Mouse (Mus musculus): ENCODE data around the gene Gmds.

The Gmds gene

DNA sequence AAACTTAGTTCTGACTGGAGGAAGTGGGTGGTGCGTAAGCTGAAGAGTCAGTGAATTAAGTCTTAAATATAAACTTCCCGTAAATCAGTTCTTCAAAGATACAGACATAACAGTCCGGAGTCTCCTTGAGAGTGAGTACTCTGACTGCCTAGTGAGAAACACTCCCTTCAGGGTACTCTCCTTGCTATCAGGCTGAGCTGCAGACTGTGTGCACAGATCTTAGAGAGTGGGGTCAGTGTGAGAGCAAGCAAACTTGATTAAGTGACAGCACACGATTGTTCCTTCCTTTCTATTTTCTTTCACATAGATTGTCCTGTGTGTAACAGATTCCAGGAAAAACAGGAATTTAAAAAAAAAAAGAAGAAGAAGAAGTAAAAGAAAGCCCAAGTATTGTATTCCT lies 382.4 kb downstream of the Gmds start:
- no peak for DNase-seq (ENCODE audit: low read depth, low spot score)

DNA sequence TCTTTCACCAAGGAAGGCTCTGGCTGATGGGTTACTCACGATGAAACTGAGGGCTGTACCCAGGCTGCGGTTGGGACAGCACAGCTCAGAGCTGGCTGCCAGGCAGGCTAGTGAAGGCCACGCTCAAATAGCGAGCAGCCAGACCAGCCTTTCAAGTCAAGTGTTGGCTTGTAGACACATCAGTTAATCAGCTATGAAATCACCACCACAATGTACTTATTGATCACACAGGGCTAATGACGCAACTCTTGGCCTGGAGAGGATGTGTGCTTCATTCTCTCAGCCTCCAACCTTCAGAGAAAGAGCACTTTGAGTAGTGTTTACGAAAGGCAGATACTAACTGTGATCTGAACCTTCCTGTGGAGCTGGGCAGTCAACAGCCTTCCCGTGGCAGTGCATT lies 383.4 kb downstream of the Gmds start:
- no peak for DNase-seq (ENCODE audit: low read depth, low spot score)

DNA sequence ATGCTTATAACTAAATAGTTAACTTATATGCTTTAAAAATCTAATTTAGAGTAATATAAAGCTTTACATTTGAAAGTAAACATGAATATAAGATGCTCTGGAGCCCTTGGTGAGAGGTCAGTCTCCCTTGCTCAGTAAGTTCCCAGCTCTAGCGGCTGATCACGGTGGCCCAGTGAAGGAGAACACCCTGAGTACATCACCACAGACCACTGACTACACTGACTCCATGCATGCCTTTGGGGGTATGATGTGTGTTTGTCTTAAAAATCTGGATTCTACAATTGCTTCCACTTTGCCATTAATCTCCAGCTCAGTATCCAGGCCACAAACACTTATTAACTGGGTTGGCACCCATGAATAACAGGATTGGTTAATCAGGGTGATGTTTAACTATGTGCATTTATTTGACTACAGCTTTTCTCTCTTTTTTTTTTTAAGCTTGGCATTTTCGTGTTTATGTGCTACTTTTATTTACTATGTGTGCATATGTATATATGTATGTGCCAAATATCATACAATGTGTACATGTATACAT lies 393.8 kb downstream of the Gmds start:
- DNase-seq (ENCODE audit: low read depth, low spot score): no peak

DNA sequence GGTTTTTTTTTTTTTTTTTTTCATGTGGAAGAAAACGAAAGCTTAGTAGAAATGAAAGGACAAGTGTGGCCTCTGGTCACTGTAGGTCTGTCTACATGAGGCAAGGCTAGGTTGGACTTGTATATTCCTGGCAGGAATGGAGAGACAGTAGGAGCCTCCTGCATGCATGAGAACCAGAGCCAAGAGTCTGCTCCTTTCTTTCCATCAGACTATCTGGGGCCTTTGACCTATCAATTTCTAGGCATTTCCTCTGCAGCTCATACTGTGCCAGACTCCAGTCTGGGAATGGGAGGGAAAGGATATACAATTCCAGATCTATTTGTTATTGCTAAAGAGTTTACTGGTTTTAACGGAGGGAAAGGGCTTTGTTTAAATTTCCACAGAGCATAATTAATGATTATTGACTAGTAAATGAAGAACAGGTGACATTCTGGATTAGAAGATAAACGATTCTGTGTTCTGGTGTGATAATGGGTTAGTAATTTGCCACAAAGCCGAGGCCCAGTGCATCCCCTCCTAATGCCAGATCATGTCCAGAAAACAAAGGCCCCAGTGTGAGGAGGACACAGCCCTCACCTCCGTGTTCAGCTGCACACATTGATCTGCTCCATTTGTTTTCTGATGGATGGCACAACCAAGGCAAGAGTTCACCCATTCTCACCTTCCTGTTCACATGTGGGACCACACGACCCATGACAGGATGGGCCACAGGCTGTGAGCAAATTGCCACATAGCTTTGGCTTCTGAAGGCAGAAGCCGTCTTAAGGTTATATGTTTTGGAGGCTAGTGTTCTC lies 394.9 kb downstream of the Gmds start:
- DNase-seq (ENCODE audit: low read depth, low spot score): no peak

DNA sequence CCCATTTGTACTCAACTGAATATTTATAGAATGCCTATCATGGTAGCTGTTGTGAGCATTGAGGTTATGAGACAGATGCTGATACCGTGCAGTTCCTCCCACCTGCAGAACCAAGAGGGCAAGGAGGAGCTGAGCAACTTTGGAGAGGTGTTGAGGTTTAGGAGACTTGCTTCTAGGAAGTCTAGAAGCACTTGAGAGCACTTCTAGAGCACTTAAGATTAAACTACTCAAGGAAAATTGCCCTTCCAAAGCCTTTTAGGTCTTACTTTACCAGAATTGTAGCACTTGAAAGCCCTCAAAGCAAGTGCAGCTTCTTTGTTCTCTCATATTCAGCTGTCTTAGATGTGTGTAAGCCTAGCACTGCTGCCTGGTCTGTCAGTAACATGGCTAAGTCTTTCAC lies 409.2 kb downstream of the Gmds start:
- no peak for DNase-seq (ENCODE audit: low read depth, low spot score)

- no peak for DNase-seq (ENCODE audit: low read depth, low spot score)
Observed at GRCm38 (mm10) chr13:31926599-31926998, 411.9 kb downstream of the Gmds start.

GRCm38 (mm10) chr13:31924506-31924905 lies 414.0 kb downstream of the Gmds start:
- no peak for DNase-seq (ENCODE audit: low read depth, low spot score)

DNA sequence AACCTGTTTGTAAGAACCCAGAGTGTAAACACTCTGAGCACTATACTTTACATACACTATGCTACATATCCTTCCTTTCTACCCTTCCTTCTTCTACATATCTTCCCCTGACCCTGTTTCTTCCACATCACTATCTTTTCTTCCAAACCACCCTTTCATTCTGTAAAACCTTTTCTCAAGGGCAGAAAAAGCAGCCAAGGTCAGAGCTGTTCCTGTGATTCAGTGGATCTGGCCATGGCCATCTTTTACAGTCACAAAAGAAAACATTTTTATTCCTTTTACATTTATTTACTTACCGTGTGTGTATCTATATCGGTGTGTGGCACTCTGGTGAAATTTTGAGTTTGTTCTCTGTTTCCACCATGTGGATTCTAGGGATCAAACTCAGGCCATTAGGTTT lies 418.8 kb downstream of the Gmds start:
- no peak for DNase-seq (ENCODE audit: low read depth, low spot score)

- DNase-seq (ENCODE audit: low read depth, low spot score): peak; percentile 14
Observed at GRCm38 (mm10) chr13:31917387-31917786, 421.2 kb downstream of the Gmds start.

DNA sequence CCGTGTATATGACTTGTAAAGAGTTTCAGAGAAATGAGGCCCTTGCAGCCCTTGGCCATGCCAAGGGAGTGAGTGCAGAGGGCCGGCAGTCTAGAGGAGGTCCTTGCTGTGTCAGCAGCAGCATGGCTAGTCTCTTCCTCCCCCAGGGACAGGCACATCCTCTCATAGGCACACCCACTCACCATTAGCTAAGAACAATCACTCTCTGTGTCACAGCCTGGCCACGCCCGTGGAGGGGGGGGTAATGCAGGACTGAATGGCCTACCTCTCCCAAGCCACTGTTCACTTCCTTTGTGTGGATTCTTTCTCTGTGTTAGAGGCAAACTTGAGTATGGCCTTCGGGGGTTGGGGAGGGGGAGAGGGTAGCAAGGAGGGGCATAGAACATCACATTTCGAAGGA lies 422.8 kb downstream of the Gmds start:
- peak; percentile 77 for DNase-seq (ENCODE audit: low read depth, low spot score)

GRCm38 (mm10) chr13:31914901-31915587 lies 423.5 kb downstream of the Gmds start:
- no peak for DNase-seq (ENCODE audit: low read depth, low spot score)

- no peak for DNase-seq (ENCODE audit: low read depth, low spot score)
Observed at GRCm38 (mm10) chr13:31911956-31912355, 426.6 kb downstream of the Gmds start.

DNA sequence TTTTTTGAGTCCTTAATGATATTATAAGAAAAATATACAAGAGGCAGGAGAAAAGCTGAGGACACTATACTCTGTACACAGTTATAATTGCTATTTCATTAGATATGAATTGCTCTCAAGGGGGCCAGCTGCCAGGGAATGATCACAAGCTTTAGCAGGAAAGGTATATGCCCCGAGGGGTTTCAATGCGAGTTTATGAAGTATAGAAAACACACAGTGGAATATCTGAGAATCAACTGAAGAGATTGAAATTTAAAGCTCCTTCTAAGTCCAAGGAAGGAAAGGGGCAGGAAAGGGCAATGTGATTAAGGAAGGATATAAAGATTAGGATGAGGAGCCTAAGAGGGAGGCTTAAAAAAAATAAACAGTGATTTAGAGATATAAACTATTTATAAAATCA lies 427.2 kb downstream of the Gmds start:
- no peak for DNase-seq (ENCODE audit: low read depth, low spot score)

DNA sequence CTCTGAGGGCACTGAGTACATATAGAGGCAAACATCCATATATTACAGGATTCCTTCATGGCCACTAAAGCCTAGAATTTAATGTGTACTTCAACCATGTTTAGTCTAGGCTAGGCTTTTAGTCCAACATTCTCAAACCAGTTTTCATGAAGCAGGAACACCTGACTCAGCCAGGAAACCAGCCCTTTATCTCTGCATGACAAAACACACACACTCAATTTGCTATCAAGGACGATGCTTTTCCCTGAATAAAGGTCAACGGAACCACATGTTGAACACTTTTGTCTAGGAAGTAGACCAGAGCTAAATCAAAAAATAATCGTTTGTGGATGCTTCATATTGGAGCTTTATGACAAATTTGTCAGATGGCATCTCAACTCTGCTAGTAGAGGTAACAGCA lies 429.5 kb downstream of the Gmds start:
- peak; percentile 13 for DNase-seq (ENCODE audit: low read depth, low spot score)

- DNase-seq (ENCODE audit: low read depth, low spot score): no peak
Observed at GRCm38 (mm10) chr13:31906514-31906913, 432.0 kb downstream of the Gmds start.

DNA sequence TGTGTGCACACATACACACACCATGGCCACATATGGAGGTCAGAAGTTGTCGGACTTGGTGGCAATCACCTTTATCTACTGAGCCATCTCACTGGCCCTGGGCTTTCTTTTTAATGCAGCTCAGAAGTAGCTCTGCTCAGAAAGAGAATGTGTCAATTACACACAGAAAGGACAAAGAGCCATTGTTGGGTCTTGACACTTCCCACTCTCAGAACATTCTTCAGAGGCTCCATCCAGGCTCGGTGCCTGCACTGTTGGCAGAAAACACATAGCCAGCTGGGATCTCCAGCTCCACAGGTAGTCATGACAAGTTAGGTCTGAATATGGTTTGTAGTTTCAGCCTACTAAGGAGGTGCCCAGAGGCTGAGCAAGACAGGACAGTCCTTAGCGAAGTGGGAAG lies 438.3 kb downstream of the Gmds start:
- no peak for DNase-seq (ENCODE audit: low read depth, low spot score)

GRCm38 (mm10) chr13:31899392-31899791 lies 439.1 kb downstream of the Gmds start:
- DNase-seq (ENCODE audit: low read depth, low spot score): no peak

- no peak for DNase-seq (ENCODE audit: low read depth, low spot score)
Observed at GRCm38 (mm10) chr13:31897493-31897892, 441.0 kb downstream of the Gmds start.

DNA sequence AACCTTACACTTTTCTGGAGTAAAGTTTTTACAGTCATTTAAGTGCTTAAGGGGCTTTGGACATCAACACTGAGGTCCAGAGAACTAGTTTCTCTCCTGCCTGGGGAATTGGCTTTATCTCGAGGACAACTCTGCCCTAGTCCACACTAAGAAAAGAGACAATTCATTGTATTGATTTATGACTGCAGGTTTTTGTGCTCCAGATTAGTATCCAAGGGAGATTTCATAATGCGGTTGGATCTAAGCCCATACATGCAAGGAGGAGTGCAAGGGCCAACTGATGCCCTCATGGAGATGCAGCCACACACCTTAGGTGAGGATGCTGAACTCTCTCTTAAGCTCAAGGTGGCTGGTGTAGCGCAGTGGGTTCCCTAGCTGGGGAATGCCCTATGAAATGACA lies 444.0 kb downstream of the Gmds start:
- no peak for DNase-seq (ENCODE audit: low read depth, low spot score)

- DNase-seq (ENCODE audit: low read depth, low spot score): no peak
Observed at GRCm38 (mm10) chr13:31892913-31893514, 445.5 kb downstream of the Gmds start.

- no peak for DNase-seq (ENCODE audit: low read depth, low spot score)
Observed at GRCm38 (mm10) chr13:31888500-31888899, 450.0 kb downstream of the Gmds start.

- no peak for DNase-seq (ENCODE audit: low read depth, low spot score)
Observed at GRCm38 (mm10) chr13:31885769-31886168, 452.8 kb downstream of the Gmds start.
